Mouse (Mus musculus) ES-E14 (cell line): ENCODE measurements around the gene Ppm1l.

Experiments
- CHD2 ChIP-seq: IDR thresholded peaks from 2 replicates; pipeline ENCODE4 v1.6.1; 2014; ENCODE audit warnings: mild to moderate bottlenecking, low read depth, low read length, inconsistent platforms
- HCFC1 ChIP-seq: IDR thresholded peaks from 2 replicates; pipeline ENCODE4 v1.6.1; 2012; ENCODE audit warnings: low read length, inconsistent platforms, borderline replicate concordance; ENCODE audit not compliant: insufficient read depth
- MAFK ChIP-seq: IDR thresholded peaks from 2 replicates; pipeline ENCODE4 v1.6.1; 2014; ENCODE audit warnings: mild to moderate bottlenecking, low read depth, low read length, inconsistent platforms; ENCODE audit not compliant: insufficient read depth
- ZC3H11A ChIP-seq: IDR thresholded peaks from 2 replicates; pipeline ENCODE4 v1.6.1; 2012; ENCODE audit warnings: low read depth, mild to moderate bottlenecking, inconsistent platforms, low read length, borderline replicate concordance
- ZNF384 ChIP-seq: IDR thresholded peaks from 2 replicates; pipeline ENCODE4 v1.6.1; 2012; ENCODE audit warnings: low read depth, low read length, inconsistent platforms

GRCm38 (mm10) chr3:69323982-69324381 lies 7.3 kb downstream of the Ppm1l start:
- TF ChIP-seq ZC3H11A (no peak), CHD2 (no peak), MAFK (no peak), HCFC1 (no peak), ZNF384 (no peak)
